Mouse (Mus musculus) stomach, embryonic 14.5 days (tissue): ENCODE measurements around the gene Bcl6b. TPM values are rescaled to one million over a fixed set of nuclear protein-coding genes. Genes with fewer than 3 reads are reported as not detected.

Experiments
- ATAC-seq: fragments of 200-750 bp; cut with Nextera tagmentation; 2 replicates; pipeline ENCODE4 v1.8.0; 2017; ENCODE audit warnings: low read depth, moderate TSS enrichment; ENCODE audit not compliant: insufficient number of reproducible peaks, insufficient read depth, low FRiP score
- H3K27ac ChIP-seq: fragments of 300-500 bp; sonication (generic); 2 replicates; pipeline ENCODE4 v1.5.1; 2014; ENCODE audit warnings: mild to moderate bottlenecking, low read length, moderate library complexity, mixed read lengths
- H3K27me3 ChIP-seq: fragments of 300-500 bp; sonication (generic); 2 replicates; pipeline ENCODE4 v1.6.1; 2014; ENCODE audit warnings: low read length, control low read depth, mixed read lengths; ENCODE audit not compliant: control insufficient read depth, insufficient read depth
- H3K36me3 ChIP-seq: fragments of 300-500 bp; sonication (generic); 2 replicates; pipeline ENCODE4 v1.6.1; 2014; ENCODE audit warnings: mild to moderate bottlenecking, control low read depth, low read length, moderate library complexity, mixed read lengths; ENCODE audit not compliant: control insufficient read depth, insufficient read depth
- H3K4me1 ChIP-seq: fragments of 300-500 bp; sonication (generic); 2 replicates; pipeline ENCODE4 v1.6.1; 2014; ENCODE audit warnings: low read length, control low read depth, mixed read lengths; ENCODE audit not compliant: control insufficient read depth, insufficient read depth
- H3K4me2 ChIP-seq: fragments of 300-500 bp; sonication (generic); replicated peaks from 2 replicates; pipeline ENCODE4 v1.6.1; 2014; ENCODE audit warnings: low read depth, low read length, control low read depth
- H3K4me3 ChIP-seq: fragments of 300-500 bp; sonication (generic); 2 replicates; pipeline ENCODE4 v1.5.1; 2014; ENCODE audit warnings: low read depth, low read length, control low read depth
- H3K9ac ChIP-seq: fragments of 300-500 bp; sonication (generic); replicated peaks from 2 replicates; pipeline ENCODE4 v1.6.1; 2014; ENCODE audit warnings: low read depth, mild to moderate bottlenecking, control low read depth, low read length, moderate library complexity, mixed read lengths
- H3K9me3 ChIP-seq: fragments of 300-500 bp; sonication (generic); 2 replicates; pipeline ENCODE4 v1.6.1; 2016; ENCODE audit warnings: low read depth, low read length, control low read depth; ENCODE audit not compliant: control insufficient read depth
- WGBS: fragments of 180-500 bp; shearing (Covaris S2); extraction: QIAGEN DNeasy Blood & Tissue Kit; methylation state at CpG from one replicate; pipeline ENCODE4 v1.1.7; 2014; 5-methylcytosine and 5-hydroxymethylcytosine counted together
- polyA plus RNA-seq: library from polyadenylated mRNA; unstranded; fragments of >200 nt; fragmentation: Nextera tagmentation; extraction: Ambion mirVana; gene quantifications from 2 replicates; pipeline ENCODE4 v1.2.1, GENCODE M21; 2014

Bcl6b gene
- polyA plus RNA-seq, 1 experiment from 2014 or later: 12.0 TPM

- Histone ChIP-seq H3K36me3 (no peaks in the 10 kb centered on the region), H3K27me3 (0 out of 2 replicates have a peak, but pooled peaks cover 7% of the 10 kb centered on the region), H3K27ac (no peak overlapping the region), H3K4me3 (peak overlapping the region; percentile 27), H3K9me3 (no peaks in the 10 kb centered on the region), H3K4me2 (peak overlapping the region; percentile 45), H3K4me1 (0 out of 2 replicates have a peak, but pooled peaks cover 4% of the 10 kb centered on the region), H3K9ac (no peak overlapping the region)
- WGBS: 6% methylated on average over 18 of the region's 18 CpGs
- no peak for ATAC-seq
These were observed 24.7 kb upstream of the Bcl6b start for GRCm38 (mm10) chr11:70254337-70254736.

GRCm38 (mm10) chr11:70251853-70252252 lies 22.3 kb upstream of the Bcl6b start:
- Histone ChIP-seq H3K9me3 (no peaks in the 10 kb centered on the region), H3K27me3 (0 out of 2 replicates have a peak, but pooled peaks cover 7% of the 10 kb centered on the region), H3K27ac (no peak overlapping the region), H3K4me3 (no peak overlapping the region), H3K36me3 (no peaks in the 10 kb centered on the region), H3K4me1 (0 out of 2 replicates have a peak, but pooled peaks cover 4% of the 10 kb centered on the region), H3K9ac (no peak overlapping the region), H3K4me2 (no peak overlapping the region)
- 77% methylated on average over 8 of the region's 8 CpGs for WGBS
- ATAC-seq: no peak

GRCm38 (mm10) chr11:70250150-70250549 lies 20.6 kb upstream of the Bcl6b start:
- H3K27ac ChIP-seq: no peak overlapping the region
- WGBS: 72% methylated on average over 11 of the region's 11 CpGs
- no peak overlapping the region for H3K4me3 ChIP-seq
- 0 out of 2 replicates have a peak, but pooled peaks cover 7% of the 10 kb centered on the region for H3K27me3 ChIP-seq
- no peaks in the 10 kb centered on the region for H3K36me3 ChIP-seq
- 0 out of 2 replicates have a peak, but pooled peaks cover 4% of the 10 kb centered on the region for H3K4me1 ChIP-seq
- ATAC-seq: no peak
- H3K9ac ChIP-seq: no peak overlapping the region
- H3K9me3 ChIP-seq: no peaks in the 10 kb centered on the region
- H3K4me2 ChIP-seq: no peak overlapping the region

- no peak overlapping the region for H3K4me3 ChIP-seq
- no peaks in the 10 kb centered on the region for H3K36me3 ChIP-seq
- H3K27me3 ChIP-seq: no peaks in the 10 kb centered on the region
- no peak for ATAC-seq
- 52% methylated on average over 9 of the region's 9 CpGs for WGBS
- no peak overlapping the region for H3K27ac ChIP-seq
- no peaks in the 10 kb centered on the region for H3K4me1 ChIP-seq
- no peak overlapping the region for H3K4me2 ChIP-seq
- no peaks in the 10 kb centered on the region for H3K9me3 ChIP-seq
- H3K9ac ChIP-seq: no peak overlapping the region
These were observed 17.7 kb upstream of the Bcl6b start for GRCm38 (mm10) chr11:70247136-70247845.

- Histone ChIP-seq H3K27ac (no peak overlapping the region), H3K27me3 (no peaks in the 10 kb centered on the region), H3K4me2 (no peak overlapping the region), H3K9me3 (no peaks in the 10 kb centered on the region), H3K4me1 (peaks cover 12% of the 10 kb centered on the region), H3K4me3 (no peak overlapping the region), H3K36me3 (no peaks in the 10 kb centered on the region), H3K9ac (no peak overlapping the region)
- WGBS: 71% methylated on average over 11 of the region's 11 CpGs
- ATAC-seq: no peak
These were observed 13.0 kb upstream of the Bcl6b start for GRCm38 (mm10) chr11:70242591-70242990.

- Histone ChIP-seq H3K4me3 (peak within 1 kb of the TSS; percentile 64), H3K36me3 (peaks cover 6% of the 10 kb centered on the region), H3K4me2 (peak within 1 kb of the TSS; percentile 96), H3K27ac (peak within 1 kb of the TSS; percentile 34), H3K27me3 (no peaks in the 10 kb centered on the region), H3K4me1 (peaks cover 18% of the 10 kb centered on the region), H3K9ac (peak within 1 kb of the TSS; percentile 58), H3K9me3 (no peaks in the 10 kb centered on the region)
- WGBS: under 1% methylated on average over 29 of the region's 35 CpGs
- ATAC-seq: 0 out of 2 replicates have a peak, but pooled peaks have one; percentile 29
These were observed 10.1 kb upstream of the Bcl6b start, which contains the start of the genes Gm21988 and Rnasek for GRCm38 (mm10) chr11:70239541-70240279. TSS of gene Gm21988 (minus strand) at chr11:70239830. TSS of gene Rnasek (minus strand) at chr11:70239842.

GRCm38 (mm10) chr11:70238591-70239440 lies 9.2 kb upstream of the Bcl6b start:
- peaks cover 22% of the 10 kb centered on the region for H3K4me1 ChIP-seq
- peak overlapping the region; percentile 94 for H3K27ac ChIP-seq
- peak overlapping the region; percentile 64 for H3K4me3 ChIP-seq
- no peak for ATAC-seq
- no peaks in the 10 kb centered on the region for H3K27me3 ChIP-seq
- peaks cover 6% of the 10 kb centered on the region for H3K36me3 ChIP-seq
- peak overlapping the region; percentile 89 for H3K9ac ChIP-seq
- WGBS: 12% methylated on average over 23 of the region's 23 CpGs
- peak overlapping the region; percentile 96 for H3K4me2 ChIP-seq
- H3K9me3 ChIP-seq: no peaks in the 10 kb centered on the region
